Mouse (Mus musculus) brain, embryonic 18.5 days (tissue): ENCODE measurements at regions not wholly inside any gene's neighbourhood (a gene's known extent, or its start where the extent isn't known, plus 50 kb on each side); places are given as distances from the start of the nearest gene placed in this dataset.

ENCODE experiments used
- DNase-seq: peaks from one replicate; pipeline ENCODE4 v3.0.0-alpha.2; 2012; ENCODE audit warnings: low read depth, low spot score

DNA sequence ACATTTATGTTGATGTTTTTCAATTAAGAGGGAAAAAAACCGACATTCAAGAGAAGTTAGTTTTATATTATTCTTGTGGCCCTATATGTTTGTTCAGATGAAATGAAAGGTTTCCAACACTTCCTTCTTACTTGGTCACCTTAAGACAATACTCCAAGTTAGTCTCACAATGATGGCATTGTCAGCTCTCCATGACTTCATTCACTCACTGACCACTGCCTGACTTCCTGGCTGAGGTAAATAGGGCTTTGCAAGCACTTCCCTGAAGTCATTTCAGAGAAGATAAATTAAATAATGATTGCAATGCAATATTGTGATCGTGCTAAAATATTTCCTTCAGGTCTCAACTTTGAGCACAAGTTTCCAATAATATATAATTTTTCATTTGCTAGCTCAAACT is 197.9 kb upstream of the Cep162 start:
- DNase-seq: no peak

DNA sequence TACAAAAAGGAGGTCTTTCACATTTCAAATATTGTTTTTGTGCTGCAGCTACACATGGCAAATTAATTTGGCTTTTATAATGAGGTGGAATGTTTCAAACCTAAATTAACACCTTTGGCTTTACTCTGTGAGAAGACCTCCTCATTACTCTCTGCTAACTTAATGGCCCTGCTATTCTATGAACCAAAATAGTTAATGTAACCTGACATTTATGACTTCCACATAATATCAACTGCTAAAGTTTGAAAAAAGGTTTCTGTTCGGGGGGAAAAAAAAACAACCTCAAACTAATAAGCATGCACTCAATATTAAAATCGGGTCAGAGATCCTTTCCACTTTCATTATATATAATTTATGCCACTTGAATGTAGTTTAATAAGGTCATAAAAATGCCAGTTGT is 197.2 kb upstream of the Cep162 start:
- no peak for DNase-seq

DNA sequence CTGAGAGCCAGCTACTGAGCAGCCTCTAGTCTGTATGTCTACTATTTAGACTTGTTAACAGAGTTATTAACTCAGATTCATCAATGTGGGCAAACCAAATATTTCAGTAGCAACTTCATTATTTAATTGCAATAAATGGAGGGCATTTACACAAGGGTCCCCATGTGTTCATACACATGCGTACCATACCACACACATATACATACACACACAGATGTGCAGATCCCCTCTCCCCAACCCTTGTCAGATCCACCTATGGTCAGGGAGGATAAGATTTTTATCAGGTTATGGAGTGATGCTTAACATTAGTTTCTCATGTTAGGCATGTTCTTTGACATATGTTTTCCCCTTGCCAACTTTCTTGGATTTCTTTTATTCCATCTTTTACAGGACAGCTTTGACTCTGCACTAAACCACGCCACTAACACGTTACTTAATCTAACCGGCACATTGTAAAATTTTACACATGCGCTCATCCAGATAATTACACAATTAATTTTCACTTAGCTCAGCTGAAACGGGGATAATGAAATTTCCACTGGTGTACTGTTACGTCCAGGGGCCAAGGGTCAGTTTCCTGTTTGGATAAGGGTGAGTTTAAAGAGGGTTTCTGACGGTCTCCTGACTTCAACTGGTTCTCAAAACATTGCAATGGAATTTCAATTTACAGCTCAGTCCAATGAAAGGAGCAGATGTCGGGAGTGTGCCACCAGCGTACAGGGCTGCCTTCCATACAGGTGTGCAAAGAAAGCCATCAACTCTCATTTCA is 188.3 kb upstream of the Cep162 start:
- no peak for DNase-seq

GRCm38 (mm10) chr9:87432072-87432471 is 176.7 kb upstream of the Cep162 start:
- no peak for DNase-seq

DNA sequence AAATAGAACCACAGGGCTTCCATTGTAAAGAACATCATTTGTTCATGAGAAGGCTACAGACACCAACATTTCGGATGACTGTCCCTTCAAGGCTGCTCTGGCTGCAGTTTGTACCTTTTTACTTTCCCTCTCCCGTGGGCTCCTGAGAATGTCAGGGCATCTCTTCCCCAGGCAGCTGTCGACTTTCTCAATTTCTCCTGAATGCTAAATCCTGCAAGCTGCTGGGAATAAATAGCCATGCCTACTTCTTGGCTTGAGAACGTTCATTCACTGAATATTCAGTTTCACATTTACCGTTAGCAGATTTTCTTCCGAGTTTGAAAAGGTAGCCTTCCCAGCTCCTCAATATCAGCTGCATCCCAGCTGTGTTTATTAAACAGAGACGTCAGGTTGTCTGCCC is 176.2 kb upstream of the Cep162 start:
- DNase-seq: no peak

DNA sequence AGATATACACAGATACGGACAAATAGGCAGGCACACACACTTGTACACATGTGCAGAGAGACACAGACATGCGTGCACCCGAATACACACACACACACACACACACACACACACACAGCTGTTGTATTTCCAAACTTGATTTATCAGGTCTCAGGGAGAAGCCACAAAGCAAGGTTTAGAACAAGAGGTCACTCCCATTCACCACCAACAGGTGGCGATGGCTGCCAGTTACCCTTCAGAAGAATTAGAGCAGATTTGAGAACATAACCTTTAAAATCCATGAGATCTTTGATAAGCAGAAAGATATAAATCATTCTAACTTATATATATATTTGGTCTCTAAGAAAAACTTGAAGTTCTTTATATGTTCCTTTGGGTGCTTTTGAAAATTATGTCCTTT is 169.9 kb upstream of the Cep162 start:
- DNase-seq: no peak

DNA sequence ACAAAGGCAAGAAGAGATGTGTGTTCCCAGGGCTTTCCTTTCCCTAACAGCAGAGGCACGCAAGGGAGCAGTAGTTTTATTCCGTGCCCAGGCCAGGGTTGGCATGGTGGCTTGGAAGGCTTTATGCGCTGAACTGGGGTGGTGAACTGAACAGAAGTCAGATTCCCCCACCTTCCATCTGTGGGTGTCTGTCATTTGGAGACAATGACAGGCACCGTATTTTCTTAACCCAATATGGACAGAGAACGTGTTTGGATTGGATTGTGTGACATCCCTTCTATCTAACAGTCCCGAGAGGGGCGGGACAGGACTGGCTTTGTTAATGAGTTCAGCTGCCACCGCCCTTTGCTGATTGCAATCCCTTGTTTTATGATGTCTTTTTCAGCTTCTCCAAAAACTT is 165.8 kb upstream of the Cep162 start:
- no peak for DNase-seq

DNA sequence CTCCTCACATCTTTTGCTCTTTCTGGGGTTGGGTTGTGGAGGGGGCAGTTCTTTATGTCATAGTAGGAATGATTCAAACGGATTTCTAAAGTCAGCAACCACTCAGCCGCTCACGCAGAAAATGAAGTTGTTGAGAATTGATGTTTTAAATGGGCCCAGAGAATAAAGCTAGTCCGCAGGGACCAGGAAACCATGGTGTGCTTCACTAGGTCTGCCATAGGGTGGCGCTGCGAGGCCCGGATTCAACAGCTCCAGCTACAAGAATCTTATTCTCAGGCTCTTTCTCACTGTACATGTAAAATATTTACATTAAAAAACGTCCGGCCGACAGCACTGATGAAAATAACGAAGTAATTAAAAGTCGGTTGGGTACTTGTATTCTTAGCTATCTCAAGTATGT is 164.0 kb upstream of the Cep162 start:
- no peak for DNase-seq

- no peak for DNase-seq
Measured at GRCm38 (mm10) chr9:87412894-87413293, 157.6 kb upstream of the Cep162 start.

DNA sequence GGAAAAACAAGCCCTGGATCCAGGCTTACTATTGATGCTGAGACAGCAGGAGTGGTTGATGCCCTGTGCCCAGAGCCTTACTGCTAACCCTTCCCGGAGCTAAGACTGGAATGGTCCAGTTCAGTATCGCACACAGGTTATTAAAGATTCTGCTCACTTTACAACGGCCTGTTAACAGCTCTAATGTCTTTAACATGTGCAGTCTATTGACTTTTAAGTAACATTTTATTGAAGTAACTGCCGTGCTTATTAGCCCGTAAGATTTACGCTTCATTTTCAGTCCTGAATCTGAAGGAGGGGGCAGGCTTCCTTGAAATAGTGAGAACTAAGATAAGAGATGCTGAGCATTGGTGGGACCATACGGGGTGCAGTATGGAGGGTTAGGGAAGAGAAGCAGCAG is 155.7 kb upstream of the Cep162 start:
- DNase-seq: no peak

GRCm38 (mm10) chr9:87409736-87410135 is 154.4 kb upstream of the Cep162 start:
- no peak for DNase-seq

DNA sequence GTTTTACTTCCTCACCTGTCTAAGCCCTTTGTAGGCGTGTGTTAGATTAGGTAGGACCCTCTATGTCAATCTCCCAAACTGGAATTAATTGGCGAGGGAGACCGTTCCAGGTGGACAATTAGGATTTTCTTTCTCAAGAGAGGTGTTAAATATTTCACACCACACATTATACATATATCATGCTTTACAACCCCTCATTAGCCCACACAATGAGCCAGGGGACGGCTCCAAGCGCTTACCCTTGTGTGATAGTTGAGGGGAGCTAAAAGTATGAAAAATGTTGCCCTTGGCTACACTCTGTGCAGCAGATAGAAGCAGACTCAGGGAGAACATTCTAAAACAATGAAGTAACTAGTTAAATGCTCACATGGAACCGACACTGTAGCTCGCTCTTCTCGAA is 153.5 kb upstream of the Cep162 start:
- no peak for DNase-seq

DNA sequence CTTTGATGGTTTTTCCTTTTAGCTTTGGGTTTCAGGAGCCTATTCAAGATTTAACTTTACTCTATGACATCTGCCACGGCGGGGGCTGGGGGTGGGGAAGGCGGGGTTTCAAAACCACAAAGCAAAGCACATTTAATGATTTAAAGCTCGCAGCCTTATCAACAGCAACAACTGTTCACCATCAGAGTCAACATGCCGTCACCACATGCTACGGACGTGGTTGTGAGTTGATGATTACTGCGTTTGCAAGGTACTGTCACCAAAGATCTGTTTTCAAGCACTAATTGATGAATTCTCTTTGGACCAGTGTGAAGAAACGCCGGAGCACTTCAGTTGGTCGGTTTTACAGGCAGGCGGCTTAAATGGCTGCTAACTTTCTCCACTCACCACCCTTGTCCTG is 151.1 kb upstream of the Cep162 start:
- no peak for DNase-seq

GRCm38 (mm10) chr9:87405115-87405720 is 149.9 kb upstream of the Cep162 start:
- no peak for DNase-seq

DNA sequence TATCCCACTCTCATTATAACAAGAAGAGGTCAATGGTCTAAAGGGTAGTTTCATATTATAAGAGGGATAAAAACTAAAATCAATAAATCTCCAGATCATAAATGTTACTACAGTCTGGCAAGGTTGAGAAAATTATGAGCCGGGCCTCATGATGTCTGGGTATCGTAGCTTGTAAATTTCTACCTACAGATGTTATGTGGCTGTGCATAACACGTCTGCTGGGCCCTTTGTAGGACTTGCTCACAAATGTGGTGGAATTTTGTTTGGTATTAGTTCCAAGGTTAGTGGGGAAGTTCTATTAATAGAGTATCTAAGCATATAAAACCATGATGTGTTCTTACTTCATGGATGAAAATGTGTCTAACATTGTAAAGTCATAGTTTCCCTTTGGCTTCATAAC is 146.7 kb upstream of the Cep162 start:
- no peak for DNase-seq

DNA sequence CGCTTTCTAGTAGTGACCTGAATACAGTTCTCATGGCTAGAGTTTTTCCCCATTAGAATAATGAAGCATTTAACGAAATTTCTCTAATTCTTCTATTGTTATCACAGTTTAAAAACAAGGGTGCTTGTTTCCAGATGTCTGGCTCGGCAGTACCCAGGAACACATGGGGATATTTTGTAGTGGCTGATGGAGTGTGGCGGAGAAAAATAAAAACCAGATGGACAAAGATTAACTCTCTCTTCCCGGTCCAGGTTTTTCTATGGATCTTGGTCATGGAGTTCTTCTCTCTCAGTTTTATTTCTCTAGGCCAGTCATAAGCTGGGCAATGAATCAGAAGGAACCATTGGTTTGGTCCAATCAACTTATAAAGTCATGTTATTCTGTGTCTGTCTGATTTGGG is 132.2 kb upstream of the Cep162 start:
- no peak for DNase-seq

- no peak for DNase-seq
Measured at GRCm38 (mm10) chr9:87383513-87383912, 128.2 kb upstream of the Cep162 start.

DNA sequence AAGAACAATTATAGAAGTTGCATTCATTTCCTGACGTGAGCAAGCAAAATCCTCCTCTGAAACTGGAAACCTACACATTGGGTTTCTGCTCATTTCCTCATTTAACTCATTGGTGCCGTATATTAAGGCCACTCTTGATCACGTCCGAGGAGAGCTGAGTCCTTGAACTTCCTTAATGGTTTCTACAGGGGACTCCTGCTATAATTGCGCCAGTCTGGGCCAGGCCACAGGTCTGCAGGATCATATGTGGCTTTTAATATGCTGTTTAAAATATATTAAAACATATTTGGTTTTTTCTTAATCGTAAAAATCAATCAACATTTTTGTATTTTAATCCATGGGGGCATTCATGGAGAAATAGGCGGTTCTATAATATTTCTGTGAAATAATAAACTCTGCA is 122.6 kb upstream of the Cep162 start:
- no peak for DNase-seq

GRCm38 (mm10) chr9:87376731-87377310 is 121.5 kb upstream of the Cep162 start:
- DNase-seq: no peak

DNA sequence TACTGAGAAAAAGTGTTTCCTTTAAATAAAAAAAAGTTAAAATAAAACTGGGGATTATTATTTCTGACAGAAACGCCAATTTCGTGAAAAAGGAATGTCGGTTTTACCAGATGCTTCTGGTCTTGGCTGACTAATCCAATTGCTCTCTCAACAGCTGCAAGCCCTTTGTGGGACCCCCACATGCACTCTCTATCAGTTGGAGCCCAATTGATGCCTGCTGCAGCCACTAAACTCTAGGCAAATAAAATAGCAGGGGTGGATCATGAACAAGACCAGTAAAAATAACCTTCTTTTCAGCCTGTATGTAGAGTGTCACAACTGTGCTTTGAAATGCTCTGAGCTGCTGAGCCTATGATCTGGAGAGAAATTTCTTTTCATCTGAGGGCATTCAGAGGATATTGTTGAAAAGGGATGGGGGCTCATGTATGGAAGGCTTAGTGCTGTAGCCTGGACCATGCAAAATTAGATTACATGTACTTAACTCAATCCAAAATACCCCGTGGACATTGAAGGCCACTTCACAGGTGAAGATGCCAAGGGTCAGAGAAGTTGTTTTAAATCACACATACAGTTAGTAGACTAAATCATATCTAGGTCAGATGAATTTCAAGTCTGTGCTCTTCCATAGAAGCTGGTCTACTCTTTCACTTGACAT is 117.0 kb upstream of the Cep162 start:
- DNase-seq: no peak

- DNase-seq: no peak
Measured at GRCm38 (mm10) chr9:87369059-87369458, 113.7 kb upstream of the Cep162 start.

- no peak for DNase-seq
Measured at GRCm38 (mm10) chr9:87347008-87347407, 91.7 kb upstream of the Cep162 start.
